Mouse (Mus musculus) CH12.LX (cell line): ENCODE measurements around the gene Olfml2b. TPM values are rescaled to one million over a fixed set of nuclear protein-coding genes. Genes with fewer than 3 reads are reported as not detected.

Experiments used
- DNase-seq: peaks from one replicate; pipeline ENCODE4 v3.0.0-alpha.2; 2013; ENCODE audit errors: extremely low read depth
- H3K27ac ChIP-seq: 2 replicates; pipeline ENCODE4 v1.5.1; 2012; ENCODE audit warnings: low read depth, mild to moderate bottlenecking, control low read depth, moderate library complexity; ENCODE audit not compliant: insufficient read depth
- H3K27me3 ChIP-seq: replicated peaks from 2 replicates; pipeline ENCODE3; 2012; ENCODE audit warnings: inconsistent platforms
- H3K36me3 ChIP-seq, 2 experiments: replicated peaks in 1 of 2; 2 replicates each; pipeline versions ENCODE3 to v1.6.1; 2012; ENCODE audit warnings: inconsistent platforms in 1 of 2, low read length in 1 of 2, mild to moderate bottlenecking in 1 of 2, mixed read lengths in 1 of 2, moderate library complexity in 1 of 2; ENCODE audit not compliant: control insufficient read depth in 1 of 2, insufficient read depth in 1 of 2
- H3K4me1 ChIP-seq, 2 experiments: 2 replicates each; pipeline ENCODE4 v1.6.1; 2012; ENCODE audit warnings: inconsistent platforms in 1 of 2, moderate library complexity in 1 of 2; ENCODE audit not compliant: insufficient read depth in 2 of 2, control insufficient read depth in 1 of 2
- H3K4me2 ChIP-seq: 2 replicates; pipeline ENCODE4 v1.6.1; 2012; ENCODE audit warnings: low read depth, mild to moderate bottlenecking, control low read depth; ENCODE audit not compliant: poor library complexity, insufficient read depth, severe bottlenecking
- H3K4me3 ChIP-seq, 3 experiments: fragments of 150-350 bp in 1 of 3; sonication (generic) in 1 of 3; replicated peaks in 1 of 3; 2 replicates each; pipeline versions ENCODE3 to v1.5.1; 2011 to 2012; ENCODE audit warnings: low read depth in 2 of 3, low read length in 2 of 3, mild to moderate bottlenecking in 2 of 3, moderate library complexity in 2 of 3, control low read depth in 1 of 3, improper control_type of control experiment in 1 of 3, inconsistent platforms in 1 of 3, mixed read lengths in 1 of 3; ENCODE audit not compliant: poor library complexity in 1 of 3
- H3K79me2 ChIP-seq: replicated peaks from 2 replicates; pipeline ENCODE4 v1.6.1; 2012; ENCODE audit warnings: mild to moderate bottlenecking, moderate library complexity; ENCODE audit not compliant: control insufficient read depth, poor library complexity, insufficient read depth, severe bottlenecking; ENCODE audit errors: extremely low read depth
- H3K9ac ChIP-seq: 2 replicates; pipeline ENCODE4 v1.6.1; 2012; ENCODE audit warnings: low read depth, mild to moderate bottlenecking, control low read depth, moderate library complexity; ENCODE audit not compliant: insufficient read depth
- H3K9me3 ChIP-seq: replicated peaks from 2 replicates; pipeline ENCODE3; 2012; ENCODE audit warnings: low read length, inconsistent platforms, mixed read lengths
- BHLHE40 ChIP-seq: IDR thresholded peaks from 2 replicates; pipeline ENCODE4 v1.6.1; 2011; ENCODE audit warnings: mild to moderate bottlenecking, low read depth, low read length, improper control_type of control experiment
- CHD2 ChIP-seq: IDR thresholded peaks from 2 replicates; pipeline ENCODE4 v1.6.1; 2011; ENCODE audit warnings: low read length, improper control_type of control experiment
- EP300 ChIP-seq: IDR thresholded peaks from 2 replicates; pipeline ENCODE4 v1.6.1; 2011; ENCODE audit warnings: low read length, improper control_type of control experiment
- ETS1 ChIP-seq: conservative IDR thresholded peaks from 2 replicates; pipeline ENCODE4 v1.6.1; 2012; ENCODE audit warnings: low read depth, mild to moderate bottlenecking, inconsistent platforms, low read length, improper control_type of control experiment, moderate library complexity
- IRF4 ChIP-seq: IDR thresholded peaks from 2 replicates; pipeline ENCODE4 v1.6.1; 2014; ENCODE audit warnings: low read depth, mild to moderate bottlenecking, inconsistent platforms, low read length, improper control_type of control experiment
- JUN ChIP-seq: IDR thresholded peaks from 2 replicates; pipeline ENCODE4 v1.6.1; 2011; ENCODE audit warnings: low read depth, mild to moderate bottlenecking, low read length, improper control_type of control experiment, moderate library complexity; ENCODE audit not compliant: insufficient read depth
- JUND ChIP-seq: conservative IDR thresholded peaks from 2 replicates; pipeline ENCODE4 v1.6.1; 2011; ENCODE audit warnings: low read depth, low read length, improper control_type of control experiment
- MAZ ChIP-seq: IDR thresholded peaks from 2 replicates; pipeline ENCODE4 v1.6.1; 2012; ENCODE audit warnings: low read depth, mild to moderate bottlenecking, inconsistent platforms, low read length, improper control_type of control experiment, moderate library complexity
- MXI1 ChIP-seq: IDR thresholded peaks from 2 replicates; pipeline ENCODE4 v1.6.1; 2011; ENCODE audit warnings: mild to moderate bottlenecking, low read depth, low read length, improper control_type of control experiment
- MYC ChIP-seq: IDR thresholded peaks from 2 replicates; pipeline ENCODE4 v1.6.1; 2011; ENCODE audit warnings: low read depth, mild to moderate bottlenecking, improper control_type of control experiment, low read length
- NELFE ChIP-seq: IDR thresholded peaks from 2 replicates; pipeline ENCODE4 v1.6.1; 2011; ENCODE audit warnings: low read depth, low read length, improper control_type of control experiment
- POLR2A ChIP-seq: IDR thresholded peaks from 2 replicates; pipeline ENCODE4 v1.6.1; 2011; ENCODE audit warnings: low read depth, mild to moderate bottlenecking, improper control_type of control experiment, low read length
- RCOR1 ChIP-seq: conservative IDR thresholded peaks from 2 replicates; pipeline ENCODE4 v1.6.1; 2012; ENCODE audit warnings: low read depth, mild to moderate bottlenecking, inconsistent platforms, low read length, improper control_type of control experiment
- SIN3A ChIP-seq: IDR thresholded peaks from 2 replicates; pipeline ENCODE4 v1.6.1; 2012; ENCODE audit warnings: low read length, improper control_type of control experiment, inconsistent platforms
- TBP ChIP-seq: conservative IDR thresholded peaks from 2 replicates; pipeline ENCODE4 v1.6.1; 2011; ENCODE audit warnings: low read depth, low read length, improper control_type of control experiment
- UBTF ChIP-seq: IDR thresholded peaks from 2 replicates; pipeline ENCODE4 v1.6.1; 2012; ENCODE audit warnings: low read depth, mild to moderate bottlenecking, inconsistent platforms, low read length, improper control_type of control experiment, moderate library complexity
- USF1 ChIP-seq: IDR thresholded peaks from 2 replicates; pipeline ENCODE4 v1.6.1; 2014; ENCODE audit warnings: low read depth, mild to moderate bottlenecking, inconsistent platforms, low read length, improper control_type of control experiment
- ZC3H11A ChIP-seq: IDR thresholded peaks from 2 replicates; pipeline ENCODE4 v1.6.1; 2012; ENCODE audit warnings: low read depth, mild to moderate bottlenecking, inconsistent platforms, low read length, improper control_type of control experiment
- dilution Hi-C: fragments of 300-500 bp; cut with MboI; formaldehyde crosslinking; loops from 2 replicates; pipeline ENCODE4 v1.14.3; 2020; ENCODE audit warnings: low sequenced_read_pairs; ENCODE audit not compliant: extremely low pct_unique_long_range_greater_than_20kb, extremely low pct_ligation_motif_present
- in situ Hi-C: fragments of 300-500 bp; cut with MboI; formaldehyde crosslinking; loops from 3 replicates; pipeline ENCODE4 v1.14.3; 2019; ENCODE audit warnings: low sequenced_read_pairs, low pct_ligation_motif_present, low pct_unique_long_range_greater_than_20kb, mixed read lengths
- polyA plus RNA-seq: library from polyadenylated mRNA; unstranded; fragments of >175 nt; gene quantifications from 2 replicates; pipeline ENCODE4 v1.2.1, GENCODE M21; 2012; ENCODE audit warnings: low read depth; ENCODE audit not compliant: insufficient read length
- total RNA-seq, 2 experiments: library from RNA; depleted of rRNA; stranded (reverse); fragments of 300-350 nt in 1 of 2; fragments of >200 nt in 1 of 2; gene quantifications; 2 replicates each; pipeline ENCODE4 v1.2.3; 2012 to 2014

Gene Olfml2b
- total and polyA plus RNA-seq, 3 experiments, result 0.34 to 1.0 (median 0.35) TPM

DNA sequence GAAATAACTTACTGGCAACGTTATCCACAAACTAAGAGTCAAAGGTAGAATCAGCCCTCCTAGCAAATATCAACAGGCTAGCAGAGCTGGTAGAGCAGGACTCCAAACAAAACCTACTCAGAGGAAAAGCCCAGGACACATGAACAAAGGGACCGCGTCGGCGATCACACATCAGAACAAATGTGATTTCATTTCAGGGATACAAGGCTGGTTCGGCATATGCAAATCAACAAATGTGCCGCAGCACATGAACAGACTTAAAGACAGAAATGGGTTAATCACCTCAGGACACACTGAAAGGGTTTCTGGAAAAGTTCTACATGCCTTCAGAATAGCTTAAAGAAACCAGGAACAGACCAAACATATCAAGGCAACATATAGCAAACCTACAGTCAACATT is 67.4 kb downstream of the Olfml2b start:
- in situ Hi-C loops (no loop called here), dilution Hi-C loops (no loop called here)
- peak overlapping the region; percentile 60 for H3K4me2 ChIP-seq
- DNase-seq, result no peak
- H3K79me2 ChIP-seq, result peaks cover 19% of the 10 kb centered on the region
- H3K9me3 ChIP-seq, result no peaks in the 10 kb centered on the region
- peak overlapping the region; percentile 62 for H3K9ac ChIP-seq
- TF ChIP-seq MXI1 (0 out of 2 replicates have a peak, but pooled peaks have one; percentile 13), POLR2A (peak; percentile 60), EP300 (peak; percentile 23), NELFE (0 out of 2 replicates have a peak, but pooled peaks have one; percentile 24), TBP (peak; percentile 66; the same call in 1 of the 2 replicates), ETS1 (peak; percentile 24; the same call in 1 of the 2 replicates), SIN3A (peak; percentile 30; the same call in 1 of the 2 replicates), BHLHE40 (peak; percentile 79), JUND (no peak), RCOR1 (no peak)
- peak overlapping the region; percentile 33 to 49 (median 34) for H3K4me3 ChIP-seq
- H3K27ac ChIP-seq, result peak overlapping the region; percentile 40
- H3K4me1 ChIP-seq, result peaks cover 15 to 72% of the 10 kb centered on the region in 2 experiments
- no peaks in the 10 kb centered on the region for H3K27me3 ChIP-seq
- H3K36me3 ChIP-seq, result peaks cover 17 to 27% of the 10 kb centered on the region in 2 experiments

DNA sequence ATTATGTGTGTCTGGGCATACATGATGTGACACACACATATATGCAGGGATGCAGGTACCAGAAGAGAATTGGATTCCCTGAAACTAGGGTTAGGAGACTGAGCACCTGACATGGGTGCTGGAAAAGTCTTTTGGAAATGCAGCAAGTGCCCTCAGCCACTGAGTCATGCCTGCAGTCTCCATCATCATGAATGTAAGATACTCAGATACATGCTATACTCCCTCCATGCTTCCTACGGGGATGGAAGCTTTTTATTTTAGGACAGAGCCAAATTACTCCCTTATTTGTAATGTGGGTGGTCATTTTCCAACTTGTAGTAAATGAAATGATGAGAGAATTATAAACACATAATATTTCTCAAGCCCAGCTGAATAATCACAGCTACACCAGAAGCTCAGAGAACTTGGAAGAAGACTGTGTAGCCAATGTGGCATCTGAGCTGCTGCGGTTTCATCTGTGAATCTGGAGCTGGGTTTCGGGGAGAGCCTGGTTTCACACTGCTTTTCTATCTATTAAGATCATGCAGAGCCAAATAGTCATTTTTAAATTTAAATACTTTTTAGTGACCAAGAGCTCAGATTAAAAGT is 73.0 kb downstream of the Olfml2b start:
- TF ChIP-seq ZC3H11A, result no peak
- TF ChIP-seq MYC, result no peak
- TF ChIP-seq RCOR1, result no peak
- TF ChIP-seq IRF4, result no peak
- no peak for TF ChIP-seq USF1
- TF ChIP-seq UBTF, result no peak
- no peak for TF ChIP-seq TBP
- no peak for TF ChIP-seq MAZ
- TF ChIP-seq CHD2, result no peak
- no peak for TF ChIP-seq JUN
- TF ChIP-seq ETS1, result no peak
- H3K79me2 ChIP-seq, result peaks cover 9% of the 10 kb centered on the region; the same call in 1 of the 2 replicates
- H3K36me3 ChIP-seq, result peaks cover 8 to 34% of the 10 kb centered on the region in 2 experiments
- H3K27ac ChIP-seq, result no peak overlapping the region
- H3K9me3 ChIP-seq, result no peaks in the 10 kb centered on the region
- dilution Hi-C loops, result no loop called here
- H3K4me2 ChIP-seq, result no peak overlapping the region
- peaks cover 7 to 52% of the 10 kb centered on the region in 2 experiments; a peak in 3 of 4 replicates for H3K4me1 ChIP-seq
- no peak overlapping the region for H3K4me3 ChIP-seq
- DNase-seq, result no peak
- no peaks in the 10 kb centered on the region for H3K27me3 ChIP-seq
- in situ Hi-C loops, result no loop called here
- H3K9ac ChIP-seq, result no peak overlapping the region
